Mouse (Mus musculus) myocyte (in vitro differentiated cells): ENCODE results near the gene Stk24.

Experiments used
- E2F4 ChIP-seq: IDR thresholded peaks from one replicate; pipeline ENCODE4 v1.6.1; 2011; ENCODE audit warnings: mild to moderate bottlenecking, control low read depth, moderate library complexity; ENCODE audit not compliant: insufficient read depth
- MAX ChIP-seq: IDR thresholded peaks from one replicate; pipeline ENCODE4 v1.6.1; 2011; ENCODE audit warnings: low read depth, mild to moderate bottlenecking, control low read depth
- MYOG ChIP-seq, 3 experiments: IDR thresholded peaks; one replicate each; pipeline ENCODE4 v1.6.1; 2011; ENCODE audit warnings: control low read depth in 2 of 3, low read depth in 2 of 3, mild to moderate bottlenecking in 2 of 3; ENCODE audit not compliant: insufficient read length in 2 of 3, control insufficient read depth in 1 of 3, insufficient read depth in 1 of 3
- POLR2A ChIP-seq: IDR thresholded peaks from one replicate; pipeline ENCODE4 v1.6.1; 2011; ENCODE audit warnings: low read depth, mild to moderate bottlenecking, control low read depth, moderate library complexity; ENCODE audit not compliant: insufficient read length
- POLR2AphosphoS2 ChIP-seq: IDR thresholded peaks from one replicate; pipeline ENCODE4 v1.6.1; 2011; ENCODE audit warnings: low read depth, control low read depth; ENCODE audit not compliant: insufficient read length
- REST ChIP-seq: IDR thresholded peaks from one replicate; pipeline ENCODE4 v1.6.1; 2011; ENCODE audit warnings: mild to moderate bottlenecking, control low read depth, moderate library complexity; ENCODE audit not compliant: insufficient read depth, insufficient read length
- TCF12 ChIP-seq: IDR thresholded peaks from one replicate; pipeline ENCODE4 v1.6.1; 2011; ENCODE audit warnings: mild to moderate bottlenecking, control low read depth; ENCODE audit not compliant: poor library complexity, insufficient read depth, severe bottlenecking
- USF1 ChIP-seq: IDR thresholded peaks from one replicate; pipeline ENCODE4 v1.6.1; 2011; ENCODE audit warnings: low read depth, mild to moderate bottlenecking, control low read depth, moderate library complexity

- no peak for TF ChIP-seq TCF12
- no peak for TF ChIP-seq POLR2A
- TF ChIP-seq MAX, result no peak
- TF ChIP-seq POLR2AphosphoS2, result no peak
- TF ChIP-seq USF1, result no peak
- no peak for TF ChIP-seq MYOG (IDR thresholded peaks at IDR 0.05; ENCODE audit: control insufficient read depth in 1 of 3, insufficient read depth in 1 of 3, insufficient read length in 2 of 3, low read depth in 2 of 3)
- TF ChIP-seq E2F4, result no peak
- no peak for TF ChIP-seq REST
Observed at GRCm38 (mm10) chr14:121387760-121388159, 7.9 kb upstream of the Stk24 start.
